Mouse (Mus musculus) olfactory bulb, adult 2 months (tissue): ENCODE data around the gene Slc44a5. TPM values are rescaled to one million over a fixed set of nuclear protein-coding genes. Genes with fewer than 3 reads are reported as not detected.

Experiments used
- H3K27ac ChIP-seq: fragments of 200-500 bp; 2 replicates; pipeline ENCODE4 v1.5.1; 2012; ENCODE audit warnings: low read depth, low read length; ENCODE audit not compliant: insufficient read depth
- H3K4me1 ChIP-seq: fragments of 200-500 bp; 2 replicates; pipeline ENCODE4 v1.6.1; 2012; ENCODE audit warnings: low read length; ENCODE audit not compliant: control insufficient read depth, insufficient read depth
- H3K4me3 ChIP-seq: fragments of 200-500 bp; 2 replicates; pipeline ENCODE4 v1.5.1; 2012; ENCODE audit warnings: mild to moderate bottlenecking, low read depth, low read length, moderate library complexity; ENCODE audit not compliant: insufficient read depth
- CTCF ChIP-seq: fragments of 200-500 bp; IDR thresholded peaks from 2 replicates; pipeline ENCODE4 v1.5.1; 2012; ENCODE audit warnings: low read depth, mild to moderate bottlenecking, low read length, moderate library complexity; ENCODE audit not compliant: insufficient read depth
- POLR2A ChIP-seq: fragments of 200-500 bp; IDR thresholded peaks from 2 replicates; pipeline ENCODE4 v1.6.1; 2012; ENCODE audit warnings: mild to moderate bottlenecking, low read depth, low read length, moderate library complexity; ENCODE audit not compliant: insufficient read depth
- WGBS: fragments of 180-500 bp; shearing (Covaris S2); methylation state at CpG from one replicate; pipeline ENCODE4 v1.1.7; 2018; 5-methylcytosine and 5-hydroxymethylcytosine counted together
- polyA plus RNA-seq: library from polyadenylated mRNA; stranded (reverse); fragments of >200 nt; gene quantifications from 2 replicates; pipeline ENCODE4 v1.2.4, GENCODE M21; 2012; ENCODE audit warnings: low replicate concordance; ENCODE audit not compliant: missing spikeins, insufficient read depth, insufficient read length

Gene Slc44a5
- polyA plus RNA-seq, 1 experiment, result not detected

DNA sequence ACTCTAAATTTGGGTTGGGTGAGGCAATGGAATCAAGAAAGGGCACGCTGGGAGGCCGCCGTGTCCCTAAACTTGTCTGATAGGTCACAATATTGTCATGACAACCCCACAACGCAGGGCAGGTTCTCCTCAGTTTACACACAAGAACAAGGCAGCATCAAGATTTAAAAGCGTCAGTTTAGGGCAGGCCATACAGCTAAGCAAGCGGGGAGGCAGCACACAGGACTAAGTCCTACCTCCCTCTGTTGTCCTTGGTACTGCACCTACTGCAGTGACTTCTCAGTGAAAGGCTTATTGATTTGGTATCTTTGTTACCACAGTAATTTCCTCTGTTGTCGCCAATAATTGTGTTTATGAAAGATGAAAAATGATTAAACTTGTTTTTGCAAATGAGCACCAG, 109.7 kb downstream of the Slc44a5 start:
- TF ChIP-seq CTCF (no peak), POLR2A (no peak)
- H3K4me1 ChIP-seq, result no peaks in the 10 kb centered on the region
- no peak overlapping the region for H3K27ac ChIP-seq
- WGBS, result 79% methylated on average over 7 of the region's 7 CpGs
- no peak overlapping the region for H3K4me3 ChIP-seq

DNA sequence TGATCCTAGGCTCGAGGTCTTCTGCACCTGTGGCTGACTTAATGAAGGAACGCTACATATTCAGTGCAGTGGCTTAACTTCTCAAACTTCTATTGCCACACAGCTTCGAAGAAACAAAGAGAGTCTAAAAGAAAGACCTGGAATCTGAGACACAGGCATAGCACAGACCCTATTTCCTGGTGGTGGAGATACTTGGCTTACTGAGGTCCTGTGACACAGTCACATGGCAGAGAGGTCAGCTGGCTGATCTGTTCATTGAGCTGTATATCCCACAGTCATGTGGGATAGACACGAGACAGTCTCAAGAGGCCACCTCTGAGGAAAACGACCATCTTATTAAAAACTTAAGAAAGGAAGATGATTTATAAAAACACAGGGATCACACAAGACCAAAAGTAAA, 116.8 kb downstream of the Slc44a5 start:
- peaks cover 4% of the 10 kb centered on the region; the same call in 1 of the 2 replicates for H3K4me1 ChIP-seq
- no peak overlapping the region for H3K4me3 ChIP-seq
- WGBS, result 88% methylated on average over 5 of the region's 5 CpGs
- H3K27ac ChIP-seq, result no peak overlapping the region
- no peak for TF ChIP-seq POLR2A

DNA sequence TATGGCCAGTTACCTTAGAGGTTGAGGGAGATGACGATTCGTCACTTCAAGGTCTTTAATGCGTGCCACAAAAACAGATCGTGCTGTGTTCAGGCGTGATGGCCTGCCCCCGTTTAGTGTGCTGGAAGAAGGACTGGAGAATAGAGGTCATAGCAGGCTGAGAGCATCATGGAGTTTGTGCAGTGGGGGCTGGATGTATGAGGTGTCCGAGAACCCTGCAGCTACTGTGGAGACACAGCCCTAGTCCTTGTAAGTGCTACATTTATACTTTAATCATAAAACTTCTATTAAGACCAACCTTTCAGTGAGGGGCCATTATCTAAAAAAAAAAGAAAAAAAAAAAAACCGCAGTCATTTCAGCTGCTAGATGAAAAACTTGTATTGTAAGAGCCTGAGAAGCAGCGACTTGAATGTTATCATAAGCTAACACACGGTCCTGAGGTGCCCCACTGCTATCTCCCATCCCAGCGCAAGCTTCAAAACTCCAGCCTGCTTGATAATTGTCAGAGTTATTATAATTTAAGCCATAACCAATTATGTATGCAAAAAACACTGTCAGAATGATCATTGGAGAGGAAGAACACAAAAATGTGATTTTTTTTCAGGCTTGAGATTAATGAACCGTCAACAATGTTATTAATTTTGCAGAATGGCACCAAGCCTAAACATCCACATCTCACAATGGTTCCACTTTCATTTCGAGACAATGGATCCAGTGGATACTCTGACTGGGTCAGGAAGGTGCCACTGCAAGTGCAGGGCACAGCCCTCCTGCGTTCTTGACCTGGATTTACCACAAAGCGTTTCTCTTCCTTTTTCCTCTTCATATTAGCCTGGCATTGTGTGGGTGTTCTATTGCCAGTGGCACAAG, 118.5 kb downstream of the Slc44a5 start:
- Histone ChIP-seq H3K4me1 (peaks cover 4% of the 10 kb centered on the region; the same call in 1 of the 2 replicates), H3K27ac (no peak overlapping the region), H3K4me3 (no peak overlapping the region)
- TF ChIP-seq POLR2A (no peak), CTCF (no peak)
- WGBS, result 83% methylated on average over 15 of the region's 15 CpGs

DNA sequence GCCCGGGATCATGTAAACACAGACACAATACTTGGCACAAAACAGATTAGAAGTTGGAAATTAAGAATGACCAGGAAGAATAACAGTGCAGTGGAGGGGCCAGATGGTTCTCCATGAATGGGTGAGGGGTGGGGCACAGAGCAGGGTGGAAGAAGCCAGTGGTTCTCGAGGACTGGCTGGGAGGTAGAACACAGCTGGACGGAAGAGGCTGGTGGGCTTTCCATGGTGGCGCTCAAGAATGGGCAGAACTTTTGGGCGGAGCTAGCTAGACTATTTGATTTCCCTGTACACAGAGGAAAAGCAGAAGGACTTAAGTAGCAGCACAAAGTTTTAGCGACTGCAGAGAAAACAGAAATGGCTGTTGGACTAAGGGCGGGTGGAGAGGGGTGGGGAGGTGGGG, 119.2 kb downstream of the Slc44a5 start:
- H3K4me1 ChIP-seq, result peaks cover 4% of the 10 kb centered on the region; the same call in 1 of the 2 replicates
- WGBS, result 54% methylated on average over 7 of the region's 7 CpGs
- TF ChIP-seq POLR2A (no peak), CTCF (no peak)
- H3K4me3 ChIP-seq, result no peak overlapping the region
- H3K27ac ChIP-seq, result no peak overlapping the region

DNA sequence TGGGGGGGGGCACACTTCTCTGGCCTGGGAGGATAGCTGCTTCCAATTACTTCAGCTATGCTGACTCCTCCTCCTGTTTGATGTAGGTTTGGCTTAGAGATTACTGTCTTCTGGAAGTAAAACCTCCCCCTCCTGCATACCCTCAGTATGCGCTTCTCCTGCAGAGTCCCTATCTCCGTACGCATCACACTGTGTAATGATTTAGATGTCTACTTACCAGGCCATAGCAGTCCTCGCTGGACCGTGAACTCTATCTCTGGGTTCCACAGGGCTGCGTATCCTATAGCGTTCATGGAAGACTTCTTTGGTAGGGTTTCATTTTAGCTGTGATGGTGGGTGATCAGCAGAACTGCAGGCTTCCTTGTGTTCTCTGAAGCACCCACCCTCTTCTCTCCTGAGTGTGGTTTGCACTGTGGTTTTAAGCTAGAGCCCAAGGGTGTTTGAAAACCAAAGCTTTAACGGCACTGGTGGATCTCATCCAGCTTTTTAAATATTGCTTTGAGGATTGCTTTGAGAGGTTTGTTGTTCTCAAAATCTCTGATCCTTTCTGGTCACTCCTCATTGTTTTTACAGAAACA, 120.6 kb downstream of the Slc44a5 start:
- WGBS, result 83% methylated on average over 8 of the region's 8 CpGs
- peaks cover 4% of the 10 kb centered on the region; the same call in 1 of the 2 replicates for H3K4me1 ChIP-seq
- H3K27ac ChIP-seq, result no peak overlapping the region
- TF ChIP-seq POLR2A (no peak), CTCF (no peak)
- H3K4me3 ChIP-seq, result no peak overlapping the region

DNA sequence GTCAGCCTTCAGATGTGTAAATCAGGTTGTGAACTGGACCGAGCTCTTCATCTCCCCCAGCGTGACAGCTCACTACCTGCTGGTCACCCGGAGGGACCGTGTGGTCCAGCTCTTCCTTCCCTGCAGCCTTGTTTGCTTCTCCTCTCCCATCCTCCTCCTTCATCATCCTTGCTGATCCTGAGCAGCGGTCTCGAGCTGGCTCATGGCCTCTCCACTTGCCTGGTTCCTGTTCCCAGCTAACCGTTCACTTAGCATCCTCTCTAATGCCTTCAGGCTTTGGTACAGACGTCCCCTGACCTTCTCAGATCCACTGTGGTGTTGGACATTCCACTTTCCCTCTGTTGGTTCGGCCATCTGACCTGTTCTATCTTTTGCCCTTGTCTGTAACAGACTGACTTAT, 128.4 kb downstream of the Slc44a5 start:
- TF ChIP-seq CTCF (no peak), POLR2A (no peak)
- WGBS, result 86% methylated on average over 9 of the region's 9 CpGs
- no peaks in the 10 kb centered on the region for H3K4me1 ChIP-seq
- H3K4me3 ChIP-seq, result no peak overlapping the region
- no peak overlapping the region for H3K27ac ChIP-seq

DNA sequence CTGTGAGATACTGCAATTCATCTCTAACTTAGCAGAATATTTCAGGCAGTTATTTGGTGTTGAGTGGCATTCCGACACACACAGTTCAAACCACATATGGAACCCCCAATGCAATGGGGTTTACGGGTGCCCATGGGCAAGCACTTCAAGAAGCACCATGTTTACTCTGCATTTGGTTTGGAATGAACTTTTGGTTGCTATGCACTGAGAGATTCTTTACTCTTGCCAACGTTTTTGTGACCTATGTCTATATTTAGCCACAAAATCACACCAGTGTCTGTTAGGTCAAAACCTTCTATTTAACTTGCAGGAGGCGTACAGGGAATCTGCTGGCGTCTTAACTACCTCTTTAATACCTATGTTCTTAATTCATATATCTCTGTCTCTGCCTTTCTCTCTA, 137.3 kb downstream of the Slc44a5 start:
- WGBS, result 70% methylated on average over 5 of the region's 5 CpGs
- TF ChIP-seq POLR2A (no peak), CTCF (no peak)
- no peaks in the 10 kb centered on the region for H3K4me1 ChIP-seq
- H3K4me3 ChIP-seq, result no peak overlapping the region
- H3K27ac ChIP-seq, result no peak overlapping the region

DNA sequence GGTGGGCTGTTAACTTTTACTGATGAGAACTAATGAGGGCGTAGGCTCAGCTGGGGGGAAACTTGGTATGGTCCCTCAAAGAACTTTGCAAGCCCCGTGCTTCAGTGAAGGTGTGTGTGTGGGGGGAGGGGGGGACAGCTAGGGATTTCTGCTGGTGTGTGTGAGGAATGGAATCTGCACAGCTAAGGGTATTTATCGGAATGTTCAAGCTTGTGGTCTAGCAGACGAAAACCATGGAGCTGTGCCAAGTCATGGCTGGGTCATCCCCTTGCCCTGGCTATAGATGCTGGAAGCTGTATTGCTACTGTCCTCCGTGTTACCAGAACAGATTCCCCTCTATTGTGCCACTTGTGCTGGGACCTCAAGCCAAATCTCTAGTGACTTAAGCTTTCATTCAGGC, 138.0 kb downstream of the Slc44a5 start:
- 74% methylated on average over 5 of the region's 5 CpGs for WGBS
- Histone ChIP-seq H3K27ac (no peak overlapping the region), H3K4me1 (no peaks in the 10 kb centered on the region), H3K4me3 (no peak overlapping the region)
- no peak for TF ChIP-seq POLR2A
- no peak for TF ChIP-seq CTCF

DNA sequence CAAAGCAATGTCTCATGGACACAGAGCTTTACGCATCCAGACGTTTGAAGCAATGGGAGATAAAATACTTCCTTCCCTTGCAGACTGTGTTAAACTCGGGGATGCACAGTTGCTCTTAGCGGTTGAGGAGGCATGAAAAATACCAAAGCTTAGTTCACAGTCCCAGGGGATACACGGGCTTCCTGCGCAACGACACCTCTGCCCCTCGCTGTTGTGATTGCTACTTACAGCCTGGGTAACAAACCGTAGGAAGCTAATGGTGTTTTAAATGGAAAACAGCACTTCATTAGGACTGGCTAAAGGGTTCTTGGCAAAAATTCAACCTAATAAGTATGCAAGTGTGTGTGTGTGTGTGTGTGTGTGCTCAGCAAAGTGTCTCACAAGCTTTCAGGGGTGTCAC, 141.8 kb downstream of the Slc44a5 start:
- H3K4me3 ChIP-seq, result no peak overlapping the region
- no peak overlapping the region for H3K27ac ChIP-seq
- TF ChIP-seq POLR2A (no peak), CTCF (no peak)
- 54% methylated on average over 9 of the region's 9 CpGs for WGBS
- peaks cover 1% of the 10 kb centered on the region; the same call in 1 of the 2 replicates for H3K4me1 ChIP-seq
